In genomic region chr4:137751717-137752116, GRCm38 (mm10) we compare ENCODE assay signal across 9 mouse cellular contexts. TPM values are rescaled to one million over a fixed set of nuclear protein-coding genes. Genes with fewer than 3 reads are reported as not detected.
A peak's percentile ranks its signal among the peaks of the same experiment; 100 is the strongest.
DNase-seq lines count a peak whose midpoint lies in the region; ATAC-seq and TF ChIP-seq lines count a peak whose summit lies in the region.
"Had no signal": no experiment of that assay in that cellular context is flagged by ENCODE, and none has a peak within 500 bp of the region (broad histone marks: within the 10 kb centered on the region; RNA-seq: fewer than 3 reads in every experiment).

No protein-coding gene starts in this region.

- H3K36me3 ChIP-seq in MEL (ENCODE audit: control insufficient read depth in 1 of 2, insufficient read depth in 2 of 2, low read length in 2 of 2) = peaks cover 0 to 2% of the 10 kb centered on the region in 2 experiments; a peak in 1 of 4 replicates
- no peaks in the 10 kb centered on the region for H3K36me3 ChIP-seq in liver, embryonic 12.5 days
- no peaks in the 10 kb centered on the region for H3K36me3 ChIP-seq in midbrain, embryonic 11.5 days (ENCODE audit: control insufficient read depth, insufficient read depth, low read length)

- H3K9me3 ChIP-seq in MEL (replicated peaks; ENCODE audit: insufficient read depth, low read length) = no peaks in the 10 kb centered on the region
- H3K9me3 ChIP-seq in liver, embryonic 12.5 days (replicated peaks) = no peaks in the 10 kb centered on the region
- H3K9me3 ChIP-seq in midbrain, embryonic 11.5 days (ENCODE audit: control insufficient read depth, low read length) = no peaks in the 10 kb centered on the region

- 35% methylated on average over 9 of the region's 9 CpGs for WGBS in liver, embryonic 12.5 days (ENCODE audit: insufficient replicate concordance)
- WGBS in midbrain, embryonic 11.5 days = 89% methylated on average over 9 of the region's 9 CpGs

- intact Hi-C loops in gastrocnemius, postnatal 14 days (cut with DNase I; ENCODE audit: low total_unique reads) = no loop called here
- intact Hi-C loops in left cerebral cortex, adult 2 months (cut with DNase I) = no loop called here

- peak overlapping the region; percentile 68 for H3K4me2 ChIP-seq in liver, embryonic 12.5 days
- H3K4me2 ChIP-seq in midbrain, embryonic 11.5 days = no peak overlapping the region

- TF ChIP-seq EP300 in MEL (IDR thresholded peaks at IDR 0.05; ENCODE audit: low read depth in 1 of 2, low read length in 2 of 2) = no peak

- no peaks in the 10 kb centered on the region for H3K27me3 ChIP-seq in MEL (ENCODE audit: control insufficient read depth in 1 of 2, insufficient read depth in 2 of 2, low read length in 2 of 2)
- peaks cover 47% of the 10 kb centered on the region for H3K27me3 ChIP-seq in liver, embryonic 12.5 days (replicated peaks)
- H3K27me3 ChIP-seq in midbrain, embryonic 11.5 days (ENCODE audit: control insufficient read depth, insufficient read depth, low read length) = no peaks in the 10 kb centered on the region

- peak overlapping the region in 1 of 2 experiments; percentile 10; a peak in 1 of 4 replicates for H3K4me3 ChIP-seq in MEL (ENCODE audit: control insufficient read depth in 1 of 2, insufficient read depth in 1 of 2, low read depth in 2 of 2, low read length in 2 of 2)
- peak overlapping the region; percentile 43 for H3K4me3 ChIP-seq in liver, embryonic 12.5 days
- no peak overlapping the region for H3K4me3 ChIP-seq in midbrain, embryonic 11.5 days (ENCODE audit: low read depth, low read length)
- no peak overlapping the region for H3K4me3 ChIP-seq in left cerebral cortex, adult 2 months

- ATAC-seq in liver, embryonic 12.5 days = peak; percentile 69
- ATAC-seq in midbrain, embryonic 11.5 days (ENCODE audit: low FRiP score) = no peak

- H3K79me2 ChIP-seq in MEL (ENCODE audit: control insufficient read depth, insufficient read depth, low read length, poor library complexity) = no peaks in the 10 kb centered on the region

- DNase-seq in gastrocnemius, postnatal 14 days = peak; percentile 48
- DNase-seq in gastrocnemius, adult 8-10 months (ENCODE audit: low spot score in 2 of 2) = no peak
- peak; percentile 53 for DNase-seq in MEL (ENCODE audit: low read depth, low spot score)
- peak; percentile 36 for DNase-seq in gonadal fat pad, adult 2 months (ENCODE audit: low read depth)
- DNase-seq in T-cell, adult 2 months (ENCODE audit: low spot score) = no peak
- DNase-seq in midbrain, embryonic 11.5 days (ENCODE audit: low spot score, missing footprints) = no peak
- no peak for DNase-seq in left cerebral cortex, adult 2 months (ENCODE audit: extremely low spot score in 1 of 2, low spot score in 2 of 2)
- DNase-seq: layer of hippocampus, adult 9-11 months had no signal

- TF ChIP-seq POLR2A in MEL (IDR thresholded peaks at IDR 0.05; ENCODE audit: control insufficient read depth in 1 of 2, insufficient read depth in 1 of 2, low read depth in 1 of 2, low read length in 2 of 2, poor library complexity in 1 of 2) = no peak

- H3K9ac ChIP-seq in MEL (ENCODE audit: control insufficient read depth, low read depth, low read length, poor library complexity, severe bottlenecking) = 0 out of 2 replicates have a peak overlapping the region, but pooled peaks have one; percentile 23
- H3K9ac ChIP-seq in liver, embryonic 12.5 days = peak overlapping the region; percentile 74
- H3K9ac ChIP-seq in midbrain, embryonic 11.5 days (ENCODE audit: low read length) = no peak overlapping the region

- peaks cover 0 to 12% of the 10 kb centered on the region in 2 experiments; a peak in 2 of 4 replicates for H3K4me1 ChIP-seq in MEL (ENCODE audit: control insufficient read depth in 1 of 2, insufficient read depth in 2 of 2, low read length in 2 of 2)
- peaks cover 77% of the 10 kb centered on the region for H3K4me1 ChIP-seq in liver, embryonic 12.5 days
- no peaks in the 10 kb centered on the region for H3K4me1 ChIP-seq in midbrain, embryonic 11.5 days (ENCODE audit: control insufficient read depth, insufficient read depth, low read length)

- H3K27ac ChIP-seq in MEL (ENCODE audit: control insufficient read depth, low read depth, low read length) = no peak overlapping the region
- H3K27ac ChIP-seq in liver, embryonic 12.5 days = peak overlapping the region; percentile 99
- H3K27ac ChIP-seq in midbrain, embryonic 11.5 days (ENCODE audit: low read depth, low read length) = no peak overlapping the region
- H3K27ac ChIP-seq in left cerebral cortex, adult 2 months = no peak overlapping the region

- no peak for TF ChIP-seq RAD21 in MEL (IDR thresholded peaks at IDR 0.05; ENCODE audit: low read depth, low read length)

- TF ChIP-seq CTCF in MEL (IDR thresholded peaks at IDR 0.05 in 2 of 3, conservative IDR thresholded peaks at IDR 0.05 in 1 of 3; ENCODE audit: control insufficient read depth in 1 of 3, insufficient read depth in 1 of 3, low read depth in 2 of 3, low read length in 3 of 3, poor library complexity in 1 of 3, severe bottlenecking in 1 of 3) = no peak
- TF ChIP-seq CTCF in left cerebral cortex, adult 2 months (IDR thresholded peaks at IDR 0.05) = no peak

TF ChIP-seq in MEL, 35 proteins besides CTCF, POLR2A, EP300 and RAD21:
- TF ChIP-seq MXI1 (IDR thresholded peaks at IDR 0.05; ENCODE audit: low read depth, low read length) (0 out of 2 replicates have a peak, but pooled peaks have one; percentile 19), MYB (IDR thresholded peaks at IDR 0.05; ENCODE audit: low read depth, low read length) (no peak), NRF1 (IDR thresholded peaks at IDR 0.05; ENCODE audit: insufficient read depth, low read depth, low read length, poor library complexity, severe bottlenecking) (no peak), GABPA (IDR thresholded peaks at IDR 0.05; ENCODE audit: low read depth, low read length) (no peak)

RNA-seq across cellular contexts. Expression of gene Alpl, which starts 44.5 kb away (rescaled TPM):
- 1 to 10 TPM; 4.3 to 7.0 TPM for total RNA-seq in gastrocnemius, postnatal 14 days (2021)
- total RNA-seq in gastrocnemius, adult 8-10 months (2022) = 10 to 100 TPM in 2 of 4 experiments, 1 to 10 TPM in 2; 6.9 to 16.3 (median 10.2) TPM
- not detected in 2 replicates for total RNA-seq in MEL (2012; rRNA removed)
- not detected for polyA plus RNA-seq in MEL (2012; ENCODE audit: insufficient read depth in 1 of 2, insufficient read length in 2 of 2, low read depth in 1 of 2, low replicate concordance in 2 of 2, missing spikeins in 1 of 2)
- polyA plus RNA-seq in gonadal fat pad, adult 2 months (2012; rRNA removed) = 70.2 and 153 TPM in 2 replicates
- 5.1 and 6.5 TPM in 2 replicates for polyA plus RNA-seq in liver, embryonic 12.5 days (2016; fragmentation: Nextera tagmentation; extraction: Ambion mirVana)
- 23.7 and 24.5 TPM in 2 replicates for polyA plus RNA-seq in midbrain, embryonic 11.5 days (2014; fragmentation: Nextera tagmentation; extraction: Ambion mirVana)
- total RNA-seq in left cerebral cortex, adult 2 months (2021) = 1 to 10 TPM; 5.1 to 8.5 TPM

Comparison
In these comparisons a context has a peak if more than half of its experiments do, and no peak if none do; other contexts are left out.
1. DNase-seq: peak in gastrocnemius, postnatal 14 days (single experiment), MEL (single experiment) and gonadal fat pad, adult 2 months (single experiment); none in gastrocnemius, adult 8-10 months (0 of 2), T-cell, adult 2 months (single experiment), midbrain, embryonic 11.5 days (single experiment) and left cerebral cortex, adult 2 months (0 of 2).